Mouse (Mus musculus) ES-E14 (cell line): ENCODE measurements at regions not wholly inside any gene's neighbourhood (a gene's known extent, or its start where the extent isn't known, plus 50 kb on each side); places are given as distances from the start of the nearest gene placed in this dataset.

Experiments used
- MAFK ChIP-seq: IDR thresholded peaks from 2 replicates; pipeline ENCODE4 v1.6.1; 2014; ENCODE audit warnings: mild to moderate bottlenecking, low read depth, low read length, inconsistent platforms; ENCODE audit not compliant: insufficient read depth
- ZNF384 ChIP-seq: IDR thresholded peaks from 2 replicates; pipeline ENCODE4 v1.6.1; 2012; ENCODE audit warnings: low read depth, low read length, inconsistent platforms

DNA sequence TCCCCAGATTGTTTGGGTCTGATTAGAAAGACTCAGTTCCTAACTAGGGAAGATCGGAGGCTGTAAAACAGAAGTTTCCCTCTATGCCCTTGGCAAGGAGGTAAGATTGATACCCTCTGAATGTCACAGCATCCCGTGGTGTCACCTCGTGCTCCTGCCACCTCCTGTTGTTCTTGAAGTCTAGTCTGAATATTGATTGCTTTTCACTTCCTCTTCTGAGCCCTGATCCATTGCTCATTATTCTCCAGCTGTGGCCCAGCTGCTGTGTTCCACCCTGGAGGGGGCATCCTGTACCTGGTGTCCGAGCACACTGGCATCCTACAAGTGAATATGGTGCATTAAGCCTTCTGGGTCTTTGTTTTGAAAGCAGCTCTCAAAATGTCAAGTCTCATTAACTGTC, 156.6 kb upstream of the Mctp2 start:
- no peak for TF ChIP-seq MAFK
- TF ChIP-seq ZNF384: no peak
